Mouse (Mus musculus): Measurements from ENCODE around the gene Usp13.

GRCm38 (mm10) chr3:32970257-32970656 is 152.9 kb downstream of the Usp13 start:
- TF ChIP-seq TAL1 (IDR thresholded peaks at IDR 0.05; ENCODE audit: low read length) = no peak
- TF ChIP-seq GATA1 (IDR thresholded peaks at IDR 0.05; ENCODE audit: low read length) = no peak

Measured in erythroblast, embryonic 14.5 days (primary cell).